Mouse (Mus musculus) liver, adult 2 months (tissue): ENCODE data around the gene Ptpn4. TPM values are rescaled to one million over a fixed set of nuclear protein-coding genes. Genes with fewer than 3 reads are reported as not detected.
A peak's percentile ranks its signal among the peaks of the same experiment; 100 is the strongest.

Experiments used
- DNase-seq: peaks from one replicate; pipeline ENCODE4 v3.0.0-alpha.2; 2011; ENCODE audit warnings: low read depth, low spot score; ENCODE audit errors: extremely low read depth
- H3K27ac ChIP-seq: fragments of 200-500 bp; replicated peaks from 2 replicates; pipeline ENCODE4 v1.5.1; 2012; ENCODE audit warnings: low read depth, mild to moderate bottlenecking, control low read depth, inconsistent platforms, low read length; ENCODE audit not compliant: insufficient read depth
- H3K27me3 ChIP-seq: fragments of 200-500 bp; 2 replicates; pipeline ENCODE4 v1.6.1; 2012; ENCODE audit warnings: mild to moderate bottlenecking, moderate library complexity, low read length, inconsistent platforms; ENCODE audit not compliant: control insufficient read depth, insufficient read depth
- H3K36me3 ChIP-seq: fragments of 200-500 bp; 2 replicates; pipeline ENCODE4 v1.6.1; 2012; ENCODE audit warnings: low read length, inconsistent platforms; ENCODE audit not compliant: control insufficient read depth, insufficient read depth
- H3K4me1 ChIP-seq: fragments of 200-500 bp; 2 replicates; pipeline ENCODE4 v1.6.1; 2011; ENCODE audit warnings: low read length; ENCODE audit not compliant: control insufficient read depth, insufficient read depth
- H3K4me3 ChIP-seq: fragments of 200-500 bp; 2 replicates; pipeline ENCODE4 v1.5.1; 2011; ENCODE audit warnings: low read depth, mild to moderate bottlenecking, control low read depth, low read length, moderate library complexity; ENCODE audit not compliant: insufficient read depth
- H3K79me2 ChIP-seq: fragments of 200-500 bp; 2 replicates; pipeline ENCODE4 v1.6.1; 2012; ENCODE audit warnings: inconsistent platforms, mild to moderate bottlenecking, low read length, moderate library complexity; ENCODE audit not compliant: control insufficient read depth, insufficient read depth
- H3K9ac ChIP-seq: fragments of 200-500 bp; 2 replicates; pipeline ENCODE4 v1.6.1; 2012; ENCODE audit warnings: low read depth, mild to moderate bottlenecking, control low read depth, inconsistent platforms, low read length
- CTCF ChIP-seq: fragments of 200-500 bp; IDR thresholded peaks from 2 replicates; pipeline ENCODE4 v1.5.1; 2011; ENCODE audit warnings: low read depth, low read length, control low read depth
- POLR2A ChIP-seq: fragments of 200-500 bp; IDR thresholded peaks from 2 replicates; pipeline ENCODE4 v1.6.1; 2011; ENCODE audit warnings: low read length, control low read depth; ENCODE audit not compliant: insufficient read depth; ENCODE audit errors: extremely low read depth
- WGBS: fragments of 180-500 bp; shearing (Covaris S2); methylation state at CpG from one replicate; pipeline ENCODE4 v1.1.7; 2018; 5-methylcytosine and 5-hydroxymethylcytosine counted together
- polyA plus RNA-seq: library from polyadenylated mRNA; depleted of rRNA; stranded (reverse); fragments of >200 nt; gene quantifications from 2 replicates; pipeline ENCODE4 v1.2.3, GENCODE M21; 2012
- total RNA-seq: library from RNA; depleted of rRNA; stranded (reverse); fragments of >200 nt; gene quantifications from 2 replicates; pipeline ENCODE4 v1.2.3, GENCODE M21; 2014

The Ptpn4 gene
- total and polyA plus RNA-seq, 2 experiments: 1.2 to 6.6 TPM

- peaks cover 4% of the 10 kb centered on the region for H3K4me1 ChIP-seq
- WGBS: under 1% methylated on average over 86 of the region's 86 CpGs
- H3K4me3 ChIP-seq: peak within 1 kb of the TSS; percentile 98
- H3K27ac ChIP-seq: peak within 1 kb of the TSS; percentile 95
- peak within 1 kb of the TSS; percentile 91 for H3K9ac ChIP-seq
- H3K27me3 ChIP-seq: no peaks in the 10 kb centered on the region
- no peaks in the 10 kb centered on the region for H3K36me3 ChIP-seq
- peaks cover 12% of the 10 kb centered on the region; the same call in 1 of the 2 replicates for H3K79me2 ChIP-seq
- peak; percentile 74 for DNase-seq
- no peak for TF ChIP-seq CTCF
- TF ChIP-seq POLR2A: 0 out of 2 replicates have a peak, but pooled peaks have one; percentile 30
Observed at GRCm38 (mm10) chr1:119648205-119649111, 189.0 kb downstream of the Ptpn4 start, which contains the start of gene Epb41l5. Gene Epb41l5, minus strand, starts transcription at chr1:119649000.

- Histone ChIP-seq H3K27me3 (no peaks in the 10 kb centered on the region), H3K9ac (no peak overlapping the region), H3K79me2 (peaks cover 18% of the 10 kb centered on the region; the same call in 1 of the 2 replicates), H3K36me3 (no peaks in the 10 kb centered on the region), H3K4me1 (peaks cover 14% of the 10 kb centered on the region), H3K4me3 (no peak overlapping the region), H3K27ac (no peak overlapping the region)
- TF ChIP-seq POLR2A (no peak), CTCF (no peak)
- peak; percentile 50 for DNase-seq
- WGBS: 55% methylated on average over 2 of the region's 2 CpGs
Observed at GRCm38 (mm10) chr1:119646356-119646755, 191.1 kb downstream of the Ptpn4 start.

- DNase-seq: peak; percentile 75
- Histone ChIP-seq H3K9ac (no peak overlapping the region), H3K4me1 (peaks cover 27% of the 10 kb centered on the region), H3K36me3 (no peaks in the 10 kb centered on the region), H3K27me3 (no peaks in the 10 kb centered on the region), H3K4me3 (no peak overlapping the region), H3K27ac (0 out of 2 replicates have a peak overlapping the region, but pooled peaks have one; percentile 3), H3K79me2 (peaks cover 14% of the 10 kb centered on the region; the same call in 1 of the 2 replicates)
- WGBS: 41% methylated on average over 12 of the region's 12 CpGs
- TF ChIP-seq POLR2A: no peak
- TF ChIP-seq CTCF: peak; percentile 54
Observed at GRCm38 (mm10) chr1:119642367-119642766, 195.0 kb downstream of the Ptpn4 start.

- Histone ChIP-seq H3K27me3 (no peaks in the 10 kb centered on the region), H3K36me3 (peaks cover 3% of the 10 kb centered on the region; the same call in 1 of the 2 replicates), H3K4me3 (no peak overlapping the region), H3K4me1 (peaks cover 30% of the 10 kb centered on the region), H3K27ac (peak overlapping the region; percentile 64; the same call in 1 of the 2 replicates), H3K9ac (no peak overlapping the region), H3K79me2 (peaks cover 14% of the 10 kb centered on the region; the same call in 1 of the 2 replicates)
- peak; percentile 64 for DNase-seq
- TF ChIP-seq CTCF: no peak
- TF ChIP-seq POLR2A: no peak
Observed at GRCm38 (mm10) chr1:119641090-119641812, 196.2 kb downstream of the Ptpn4 start.

- peaks cover 10% of the 10 kb centered on the region for H3K79me2 ChIP-seq
- peak; percentile 74 for DNase-seq
- peaks cover 3% of the 10 kb centered on the region; the same call in 1 of the 2 replicates for H3K36me3 ChIP-seq
- TF ChIP-seq POLR2A (no peak), CTCF (no peak)
- no peak overlapping the region for H3K4me3 ChIP-seq
- H3K4me1 ChIP-seq: peaks cover 27% of the 10 kb centered on the region
- H3K27me3 ChIP-seq: no peaks in the 10 kb centered on the region
- H3K27ac ChIP-seq: no peak overlapping the region
- H3K9ac ChIP-seq: no peak overlapping the region
- 19% methylated on average over 2 of the region's 2 CpGs for WGBS
Observed at GRCm38 (mm10) chr1:119640006-119640405, 197.4 kb downstream of the Ptpn4 start.
